Mouse (Mus musculus) erythroblast, embryonic 14.5 days (primary cell): Measurements from ENCODE around the gene Pcp4l1.
"Not testable (repeated sequence)": the region's sequence is repeated elsewhere in the genome, so short reads cannot be mapped to it uniquely, and the experiment has no call there.

ENCODE experiments used
- GATA1 ChIP-seq: IDR thresholded peaks from 2 replicates; pipeline ENCODE4 v1.6.1; 2012; ENCODE audit warnings: low read length, inconsistent platforms, mixed read lengths
- TAL1 ChIP-seq: IDR thresholded peaks from 3 replicates; pipeline ENCODE4 v1.6.1; 2012; ENCODE audit warnings: low read length, inconsistent platforms, mixed read lengths

DNA sequence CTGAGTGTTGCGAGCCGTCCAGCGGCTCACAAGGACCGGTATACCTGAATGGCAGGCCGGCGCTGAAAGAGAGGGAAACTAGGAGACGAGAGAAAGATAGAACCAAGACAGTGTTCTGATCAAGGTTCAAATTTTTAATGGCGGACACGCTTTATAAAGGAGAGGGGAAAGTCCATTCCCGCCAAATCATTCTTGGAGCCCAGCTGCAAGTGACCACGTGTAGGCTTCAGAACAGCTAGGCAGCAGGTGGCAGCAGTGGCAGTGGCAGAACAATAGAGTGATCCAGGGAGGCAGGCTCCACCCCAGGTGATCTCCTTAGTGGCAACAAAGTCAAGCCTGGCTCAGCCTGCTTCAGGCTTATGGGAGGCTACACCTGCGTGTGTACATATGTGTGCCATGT, 45.9 kb upstream of the Pcp4l1 start:
- TF ChIP-seq TAL1, GATA1: not testable (repeated sequence)
